Mouse (Mus musculus) CH12.LX (cell line): ENCODE measurements around the gene Ppfia3. TPM values are rescaled to one million over a fixed set of nuclear protein-coding genes. Genes with fewer than 3 reads are reported as not detected.

Experiments used
- DNase-seq: peaks from one replicate; pipeline ENCODE4 v3.0.0-alpha.2; 2013; ENCODE audit errors: extremely low read depth
- H3K27ac ChIP-seq: 2 replicates; pipeline ENCODE4 v1.5.1; 2012; ENCODE audit warnings: low read depth, mild to moderate bottlenecking, control low read depth, moderate library complexity; ENCODE audit not compliant: insufficient read depth
- H3K27me3 ChIP-seq: replicated peaks from 2 replicates; pipeline ENCODE3; 2012; ENCODE audit warnings: inconsistent platforms
- H3K36me3 ChIP-seq, 2 experiments: replicated peaks in 1 of 2; 2 replicates each; pipeline versions ENCODE3 to v1.6.1; 2012; ENCODE audit warnings: inconsistent platforms in 1 of 2, low read length in 1 of 2, mild to moderate bottlenecking in 1 of 2, mixed read lengths in 1 of 2, moderate library complexity in 1 of 2; ENCODE audit not compliant: control insufficient read depth in 1 of 2, insufficient read depth in 1 of 2
- H3K4me1 ChIP-seq, 2 experiments: 2 replicates each; pipeline ENCODE4 v1.6.1; 2012; ENCODE audit warnings: inconsistent platforms in 1 of 2, moderate library complexity in 1 of 2; ENCODE audit not compliant: insufficient read depth in 2 of 2, control insufficient read depth in 1 of 2
- H3K4me2 ChIP-seq: 2 replicates; pipeline ENCODE4 v1.6.1; 2012; ENCODE audit warnings: low read depth, mild to moderate bottlenecking, control low read depth; ENCODE audit not compliant: poor library complexity, insufficient read depth, severe bottlenecking
- H3K4me3 ChIP-seq, 3 experiments: fragments of 150-350 bp in 1 of 3; sonication (generic) in 1 of 3; replicated peaks in 1 of 3; 2 replicates each; pipeline versions ENCODE3 to v1.5.1; 2011 to 2012; ENCODE audit warnings: low read depth in 2 of 3, low read length in 2 of 3, mild to moderate bottlenecking in 2 of 3, moderate library complexity in 2 of 3, control low read depth in 1 of 3, improper control_type of control experiment in 1 of 3, inconsistent platforms in 1 of 3, mixed read lengths in 1 of 3; ENCODE audit not compliant: poor library complexity in 1 of 3
- H3K79me2 ChIP-seq: replicated peaks from 2 replicates; pipeline ENCODE4 v1.6.1; 2012; ENCODE audit warnings: mild to moderate bottlenecking, moderate library complexity; ENCODE audit not compliant: control insufficient read depth, poor library complexity, insufficient read depth, severe bottlenecking; ENCODE audit errors: extremely low read depth
- H3K9ac ChIP-seq: 2 replicates; pipeline ENCODE4 v1.6.1; 2012; ENCODE audit warnings: low read depth, mild to moderate bottlenecking, control low read depth, moderate library complexity; ENCODE audit not compliant: insufficient read depth
- H3K9me3 ChIP-seq: replicated peaks from 2 replicates; pipeline ENCODE3; 2012; ENCODE audit warnings: low read length, inconsistent platforms, mixed read lengths
- BHLHE40 ChIP-seq: IDR thresholded peaks from 2 replicates; pipeline ENCODE4 v1.6.1; 2011; ENCODE audit warnings: mild to moderate bottlenecking, low read depth, low read length, improper control_type of control experiment
- CHD1 ChIP-seq: IDR thresholded peaks from 2 replicates; pipeline ENCODE4 v1.6.1; 2012; ENCODE audit warnings: low read depth, low read length, improper control_type of control experiment, inconsistent platforms
- CHD2 ChIP-seq: IDR thresholded peaks from 2 replicates; pipeline ENCODE4 v1.6.1; 2011; ENCODE audit warnings: low read length, improper control_type of control experiment
- E2F4 ChIP-seq: IDR thresholded peaks from 2 replicates; pipeline ENCODE4 v1.6.1; 2011; ENCODE audit warnings: low read depth, low read length, improper control_type of control experiment; ENCODE audit not compliant: insufficient replicate concordance
- ELF1 ChIP-seq: IDR thresholded peaks from 2 replicates; pipeline ENCODE4 v1.6.1; 2014; ENCODE audit warnings: low read depth, mild to moderate bottlenecking, inconsistent platforms, low read length, improper control_type of control experiment
- ETS1 ChIP-seq: conservative IDR thresholded peaks from 2 replicates; pipeline ENCODE4 v1.6.1; 2012; ENCODE audit warnings: low read depth, mild to moderate bottlenecking, inconsistent platforms, low read length, improper control_type of control experiment, moderate library complexity
- GABPA ChIP-seq: IDR thresholded peaks from 2 replicates; pipeline ENCODE4 v1.6.1; 2012; ENCODE audit warnings: low read depth, low read length, improper control_type of control experiment, inconsistent platforms; ENCODE audit not compliant: insufficient replicate concordance
- KAT2A ChIP-seq: IDR thresholded peaks from 2 replicates; pipeline ENCODE4 v1.6.1; 2012; ENCODE audit warnings: low read length, improper control_type of control experiment, inconsistent platforms; ENCODE audit not compliant: insufficient replicate concordance
- MAFK ChIP-seq: IDR thresholded peaks from 2 replicates; pipeline ENCODE4 v1.6.1; 2011; ENCODE audit warnings: low read length, improper control_type of control experiment; ENCODE audit not compliant: insufficient replicate concordance
- MAZ ChIP-seq: IDR thresholded peaks from 2 replicates; pipeline ENCODE4 v1.6.1; 2012; ENCODE audit warnings: low read depth, mild to moderate bottlenecking, inconsistent platforms, low read length, improper control_type of control experiment, moderate library complexity
- MEF2A ChIP-seq: IDR thresholded peaks from 2 replicates; pipeline ENCODE4 v1.6.1; 2014; ENCODE audit warnings: low read depth, mild to moderate bottlenecking, inconsistent platforms, low read length, improper control_type of control experiment, borderline replicate concordance
- MXI1 ChIP-seq: IDR thresholded peaks from 2 replicates; pipeline ENCODE4 v1.6.1; 2011; ENCODE audit warnings: mild to moderate bottlenecking, low read depth, low read length, improper control_type of control experiment
- MYC ChIP-seq: IDR thresholded peaks from 2 replicates; pipeline ENCODE4 v1.6.1; 2011; ENCODE audit warnings: low read depth, mild to moderate bottlenecking, improper control_type of control experiment, low read length
- PAX5 ChIP-seq: IDR thresholded peaks from 2 replicates; pipeline ENCODE4 v1.6.1; 2012; ENCODE audit warnings: low read length, inconsistent platforms, mixed read lengths
- POLR2AphosphoS2 ChIP-seq: IDR thresholded peaks from 2 replicates; pipeline ENCODE4 v1.6.1; 2011; ENCODE audit warnings: low read depth, low read length, improper control_type of control experiment
- RAD21 ChIP-seq: IDR thresholded peaks from 2 replicates; pipeline ENCODE4 v1.6.1; 2011; ENCODE audit warnings: low read depth, mild to moderate bottlenecking, low read length, improper control_type of control experiment, moderate library complexity
- RCOR1 ChIP-seq: conservative IDR thresholded peaks from 2 replicates; pipeline ENCODE4 v1.6.1; 2012; ENCODE audit warnings: low read depth, mild to moderate bottlenecking, inconsistent platforms, low read length, improper control_type of control experiment
- SMC3 ChIP-seq: IDR thresholded peaks from 2 replicates; pipeline ENCODE4 v1.6.1; 2011; ENCODE audit warnings: low read depth, low read length, improper control_type of control experiment
- USF2 ChIP-seq: conservative IDR thresholded peaks from 2 replicates; pipeline ENCODE4 v1.6.1; 2011; ENCODE audit warnings: low read depth, low read length, improper control_type of control experiment
- ZMIZ1 ChIP-seq: IDR thresholded peaks from 2 replicates; pipeline ENCODE4 v1.6.1; 2012; ENCODE audit warnings: low read depth, mild to moderate bottlenecking, inconsistent platforms, low read length, improper control_type of control experiment
- dilution Hi-C: fragments of 300-500 bp; cut with MboI; formaldehyde crosslinking; loops from 2 replicates; pipeline ENCODE4 v1.14.3; 2020; ENCODE audit warnings: low sequenced_read_pairs; ENCODE audit not compliant: extremely low pct_unique_long_range_greater_than_20kb, extremely low pct_ligation_motif_present
- in situ Hi-C: fragments of 300-500 bp; cut with MboI; formaldehyde crosslinking; loops from 3 replicates; pipeline ENCODE4 v1.14.3; 2019; ENCODE audit warnings: low sequenced_read_pairs, low pct_ligation_motif_present, low pct_unique_long_range_greater_than_20kb, mixed read lengths
- polyA plus RNA-seq: library from polyadenylated mRNA; unstranded; fragments of >175 nt; gene quantifications from 2 replicates; pipeline ENCODE4 v1.2.1, GENCODE M21; 2012; ENCODE audit warnings: low read depth; ENCODE audit not compliant: insufficient read length
- total RNA-seq, 2 experiments: library from RNA; depleted of rRNA; stranded (reverse); fragments of 300-350 nt in 1 of 2; fragments of >200 nt in 1 of 2; gene quantifications; 2 replicates each; pipeline ENCODE4 v1.2.3; 2012 to 2014

The Ppfia3 gene
- total and polyA plus RNA-seq, 3 experiments: 0.21 to 1.9 (median 0.61) TPM

GRCm38 (mm10) chr7:45315182-45315701, 51.6 kb downstream of the Ppfia3 start:
- 0 out of 4 replicates have a peak, but pooled peaks cover 0 to 2% of the 10 kb centered on the region in 2 experiments for H3K4me1 ChIP-seq
- TF ChIP-seq MAFK: no peak
- no peak for TF ChIP-seq MAZ
- H3K4me3 ChIP-seq: no peak overlapping the region
- no peak overlapping the region for H3K9ac ChIP-seq
- H3K9me3 ChIP-seq: no peaks in the 10 kb centered on the region
- in situ Hi-C loops (no loop called here), dilution Hi-C loops (no loop called here)
- no peak overlapping the region for H3K4me2 ChIP-seq
- DNase-seq: no peak
- H3K27me3 ChIP-seq: no peaks in the 10 kb centered on the region
- peaks cover 0 to 13% of the 10 kb centered on the region in 2 experiments for H3K36me3 ChIP-seq
- H3K27ac ChIP-seq: no peak overlapping the region
- H3K79me2 ChIP-seq: no peaks in the 10 kb centered on the region

- no peak overlapping the region for H3K4me3 ChIP-seq
- in situ Hi-C loops (no loop called here), dilution Hi-C loops (no loop called here)
- no peak overlapping the region for H3K4me2 ChIP-seq
- H3K4me1 ChIP-seq: peaks cover 3 to 9% of the 10 kb centered on the region in 2 experiments
- H3K9ac ChIP-seq: no peak overlapping the region
- H3K9me3 ChIP-seq: no peaks in the 10 kb centered on the region
- H3K79me2 ChIP-seq: no peaks in the 10 kb centered on the region
- no peak for DNase-seq
- peaks cover 0 to 10% of the 10 kb centered on the region in 2 experiments for H3K36me3 ChIP-seq
- H3K27ac ChIP-seq: no peak overlapping the region
- no peak for TF ChIP-seq RCOR1
- no peak for TF ChIP-seq E2F4
- TF ChIP-seq MAZ: no peak
- TF ChIP-seq PAX5: no peak
- TF ChIP-seq MAFK: no peak
- no peak for TF ChIP-seq MEF2A
- TF ChIP-seq CHD1: no peak
- no peak for TF ChIP-seq POLR2AphosphoS2
- TF ChIP-seq BHLHE40: no peak
- no peak for TF ChIP-seq ZMIZ1
- no peak for TF ChIP-seq MYC
- TF ChIP-seq KAT2A: no peak
- no peak for TF ChIP-seq MXI1
- TF ChIP-seq CHD2: no peak
- TF ChIP-seq RAD21: no peak
- no peak for TF ChIP-seq ETS1
- TF ChIP-seq ELF1: no peak
- no peak for TF ChIP-seq SMC3
- TF ChIP-seq GABPA: no peak
- TF ChIP-seq USF2: no peak
- peaks cover 1% of the 10 kb centered on the region for H3K27me3 ChIP-seq
Measured at GRCm38 (mm10) chr7:45313495-45313894, 53.3 kb downstream of the Ppfia3 start.
